Mouse (Mus musculus): ENCODE measurements at regions not wholly inside any gene's neighbourhood (a gene's known extent, or its start where the extent isn't known, plus 50 kb on each side); places are given as distances from the start of the nearest gene placed in this dataset.

DNA sequence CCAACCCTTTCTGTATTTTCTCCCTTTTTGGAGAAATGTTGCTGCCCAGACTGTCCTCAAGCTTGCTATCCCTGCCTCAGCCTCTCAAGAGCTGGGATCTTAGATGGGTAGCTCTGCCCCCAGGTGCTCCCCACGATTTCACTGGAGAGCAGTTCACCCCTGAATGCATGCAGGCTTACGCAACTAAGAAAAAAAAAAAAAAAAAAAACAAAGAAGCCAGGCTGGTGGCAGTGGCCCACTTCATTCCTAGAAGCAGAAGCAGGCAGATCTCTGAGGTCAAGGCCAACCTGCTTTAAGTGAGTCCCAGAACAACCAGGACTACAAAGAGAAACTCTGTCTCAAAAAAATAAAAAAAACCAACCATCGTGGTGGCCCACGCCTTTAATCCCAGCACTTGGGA lies 51.2 kb upstream of the Fbxo11 start:
- DNase-seq (ENCODE audit: low spot score in 2 of 2): no peak

- no peak for DNase-seq (ENCODE audit: low spot score in 2 of 2)
Observed at GRCm38 (mm10) chr17:88118714-88119113, 53.6 kb upstream of the Fbxo11 start.

GRCm38 (mm10) chr17:88123711-88124110 lies 58.6 kb upstream of the Fbxo11 start:
- no peak for DNase-seq (ENCODE audit: low spot score in 2 of 2)

DNA sequence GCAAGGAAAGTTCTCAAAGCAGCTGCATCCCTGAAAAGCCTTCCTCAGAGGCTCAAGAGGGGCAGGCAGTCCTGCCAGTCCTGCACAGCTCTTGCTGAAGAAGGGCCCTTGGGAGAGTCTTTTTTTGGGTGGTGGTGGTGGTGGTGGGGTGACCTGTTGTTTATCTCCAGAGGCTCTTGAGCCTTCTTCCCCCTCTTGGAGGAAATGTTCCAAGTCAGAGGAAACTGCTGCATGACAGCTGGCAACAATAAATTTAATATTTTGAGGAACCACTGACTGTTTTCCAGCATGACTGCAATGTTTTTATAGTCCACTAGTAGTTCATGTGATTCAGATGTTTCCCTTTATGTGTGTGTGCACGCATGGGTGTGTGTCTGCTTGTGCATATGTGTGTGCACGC lies 62.0 kb upstream of the Fbxo11 start:
- no peak for DNase-seq (ENCODE audit: low spot score in 2 of 2)

DNA sequence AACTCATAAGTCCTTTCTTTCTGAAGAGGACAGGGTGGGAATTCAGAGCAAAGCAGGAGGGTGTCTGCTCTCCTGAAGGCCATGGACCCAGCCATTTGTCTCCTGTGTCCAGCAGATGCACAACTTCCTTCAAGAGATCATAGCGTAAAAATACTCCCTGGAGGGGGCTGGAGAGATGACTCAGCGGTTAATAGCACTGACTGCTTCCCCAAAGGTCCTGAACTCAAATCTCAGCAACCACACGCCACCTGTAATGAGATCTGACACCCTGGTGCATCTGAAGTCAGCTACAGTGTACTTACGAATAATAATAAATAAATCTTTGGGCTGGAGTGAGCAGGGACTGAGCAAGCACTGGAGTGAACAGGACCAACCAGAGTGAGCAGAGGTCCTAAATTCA lies 66.2 kb upstream of the Fbxo11 start:
- no peak for DNase-seq (ENCODE audit: low spot score in 2 of 2)

DNA sequence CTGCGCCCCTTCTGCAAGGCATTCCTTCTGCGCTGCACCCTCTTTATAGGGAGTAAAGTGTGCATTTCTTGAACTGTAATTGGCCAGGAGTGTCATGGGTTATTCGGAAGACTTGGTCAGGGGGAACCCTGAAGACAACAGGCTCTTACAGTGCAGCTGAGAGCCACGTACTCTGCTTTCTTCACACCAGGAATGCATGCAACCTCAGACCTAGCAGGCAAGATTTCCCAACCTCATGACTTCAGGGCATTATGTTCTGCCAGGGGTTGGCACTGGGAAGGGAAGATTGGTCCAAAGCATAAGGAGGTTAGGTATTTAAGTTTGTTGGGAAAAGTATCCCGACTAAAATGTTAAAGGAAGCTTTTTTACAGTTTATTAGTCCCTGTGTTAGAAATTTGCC lies 66.9 kb upstream of the Fbxo11 start:
- no peak for DNase-seq (ENCODE audit: low spot score in 2 of 2)

- no peak for DNase-seq (ENCODE audit: low spot score in 2 of 2)
Observed at GRCm38 (mm10) chr17:88132601-88133346, 67.7 kb upstream of the Fbxo11 start.

GRCm38 (mm10) chr17:88134546-88134945 lies 69.5 kb upstream of the Fbxo11 start:
- no peak for DNase-seq (ENCODE audit: low spot score in 2 of 2)

GRCm38 (mm10) chr17:88141538-88141937 lies 76.4 kb upstream of the Fbxo11 start:
- DNase-seq (ENCODE audit: low spot score in 2 of 2): no peak

- DNase-seq (ENCODE audit: low spot score in 2 of 2): no peak
Observed at GRCm38 (mm10) chr17:88142003-88142402, 76.9 kb upstream of the Fbxo11 start.

DNA sequence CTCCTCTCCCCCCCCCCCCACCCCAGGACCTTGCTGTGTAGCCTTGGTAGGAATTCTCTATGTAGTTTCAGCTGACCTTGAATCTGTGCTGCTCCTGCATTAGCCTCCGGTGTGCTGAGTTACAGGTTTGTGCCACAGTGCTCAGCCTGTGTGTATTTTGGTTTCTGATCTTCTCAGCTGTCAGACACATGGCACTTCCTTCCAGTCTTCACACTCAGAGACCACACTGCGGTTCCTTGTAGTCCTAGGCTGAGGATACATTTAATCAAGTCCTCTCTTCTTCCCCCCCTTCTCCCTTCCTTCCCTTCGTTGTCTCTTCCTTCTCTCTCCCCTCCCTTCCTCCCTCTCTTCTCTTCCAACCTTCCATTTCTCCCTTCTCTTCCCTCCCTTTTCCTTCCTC lies 77.7 kb upstream of the Fbxo11 start:
- DNase-seq (ENCODE audit: low spot score in 2 of 2): no peak

DNA sequence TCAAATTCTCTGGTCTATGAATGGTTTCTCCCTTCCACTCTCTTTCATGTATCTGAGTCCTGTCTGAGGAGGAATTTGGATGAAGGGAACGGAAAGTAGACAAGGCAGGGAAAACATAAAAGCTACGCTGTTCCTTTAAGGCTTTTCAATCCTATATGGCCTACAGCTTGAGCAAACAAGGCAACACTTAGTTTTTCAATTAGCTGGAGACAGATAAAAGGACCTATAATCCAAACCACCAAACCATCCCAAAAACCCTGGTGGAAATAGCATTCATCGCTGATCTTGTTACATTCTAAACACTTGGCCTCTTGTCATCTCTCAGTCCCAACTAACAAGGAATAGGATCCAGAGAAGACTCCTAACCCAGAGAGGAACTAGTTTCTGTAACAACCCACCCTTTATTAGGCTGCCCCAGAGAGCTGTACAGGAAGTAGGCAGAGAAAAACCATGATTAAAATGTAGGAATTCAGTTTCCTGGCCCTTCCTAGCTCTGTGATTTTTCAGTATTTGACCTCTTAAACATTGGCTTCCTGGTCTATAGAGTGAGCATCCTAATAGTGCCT lies 78.4 kb upstream of the Fbxo11 start:
- no peak for DNase-seq (ENCODE audit: low spot score in 2 of 2)

DNA sequence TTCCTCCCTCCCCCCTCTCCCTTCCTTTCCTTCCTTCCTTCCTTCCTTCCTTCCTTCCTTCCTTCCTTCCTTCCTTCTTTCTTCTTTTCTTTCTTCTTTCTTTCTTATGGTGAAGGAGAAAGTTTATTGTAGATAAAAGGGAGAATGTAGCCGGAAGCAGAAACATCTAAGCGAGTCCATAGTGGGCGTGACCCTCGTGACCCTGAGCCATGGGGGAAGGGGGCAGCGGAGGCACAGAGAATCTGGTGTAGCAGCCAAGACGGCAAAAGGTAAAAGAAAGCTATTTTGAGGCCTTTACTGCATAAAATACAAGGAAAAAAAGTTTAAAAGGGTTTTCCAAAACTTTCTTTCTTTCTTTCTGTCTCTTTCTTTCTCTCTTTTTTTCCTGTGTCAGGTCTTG lies 93.5 kb upstream of the Fbxo11 start:
- DNase-seq (ENCODE audit: low spot score in 2 of 2): no peak

DNA sequence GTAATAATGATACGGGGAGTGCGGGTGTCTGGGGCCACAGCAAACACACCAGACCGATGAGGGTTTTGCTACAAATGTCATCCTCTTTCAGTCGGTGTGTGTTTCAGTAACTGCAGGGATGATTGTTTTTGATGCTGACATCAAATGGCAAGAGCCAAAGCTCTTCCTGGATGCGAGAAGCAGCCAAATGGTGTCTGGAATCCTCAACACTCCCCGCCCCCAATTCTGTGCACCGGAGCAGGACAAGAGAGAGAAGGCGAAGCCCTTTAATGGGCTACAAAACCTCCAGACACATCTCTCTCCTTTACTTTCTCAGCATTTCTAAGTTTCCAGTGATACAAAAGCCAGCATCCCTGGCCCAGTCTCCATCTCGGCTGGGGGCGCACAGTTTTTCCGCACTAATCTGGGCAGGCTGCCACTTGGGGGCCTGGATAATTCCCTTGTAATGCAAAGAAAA lies 94.1 kb upstream of the Fbxo11 start:
- DNase-seq (ENCODE audit: low spot score in 2 of 2): peak in 1 of 2 experiments; percentile 12

DNA sequence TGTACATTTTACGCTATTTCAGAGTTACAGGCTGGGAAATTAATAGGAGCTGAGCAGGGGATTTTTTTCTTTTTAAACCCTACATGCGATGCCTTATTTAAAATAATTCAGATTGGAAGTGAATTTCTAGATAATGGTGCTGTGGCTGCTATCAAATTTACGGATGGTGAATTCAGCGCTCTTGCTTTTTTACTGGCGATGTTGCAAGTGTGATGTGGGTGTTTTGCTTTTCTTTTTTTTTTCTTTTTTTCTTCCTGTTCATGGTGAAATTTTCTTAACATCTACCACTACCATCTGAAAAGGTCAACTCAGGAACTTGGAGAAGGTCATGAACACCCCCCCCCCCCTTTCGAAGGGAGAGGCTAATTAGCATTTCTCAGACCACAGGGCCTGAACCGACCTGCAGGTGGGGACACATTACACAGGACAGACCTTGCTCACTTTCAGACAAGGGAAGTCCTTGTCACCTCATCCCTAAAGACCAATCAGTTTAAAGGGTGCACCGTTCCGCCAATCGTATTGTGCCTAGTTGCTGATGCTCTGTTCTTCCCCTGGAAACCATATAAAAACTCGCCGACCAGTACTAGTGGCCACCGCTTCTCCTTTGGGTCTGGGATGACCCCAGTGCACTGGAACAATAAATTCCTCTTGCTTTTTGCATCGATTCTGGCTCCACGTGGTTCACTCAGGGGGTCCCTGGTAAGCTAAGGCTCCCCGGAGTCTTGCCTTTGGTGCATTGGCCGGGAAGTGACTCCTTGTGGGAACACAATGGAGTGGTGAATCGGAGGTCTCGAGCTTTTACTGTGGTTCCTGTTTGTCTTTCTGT lies 95.0 kb upstream of the Fbxo11 start:
- DNase-seq (ENCODE audit: low spot score in 2 of 2): no peak

DNA sequence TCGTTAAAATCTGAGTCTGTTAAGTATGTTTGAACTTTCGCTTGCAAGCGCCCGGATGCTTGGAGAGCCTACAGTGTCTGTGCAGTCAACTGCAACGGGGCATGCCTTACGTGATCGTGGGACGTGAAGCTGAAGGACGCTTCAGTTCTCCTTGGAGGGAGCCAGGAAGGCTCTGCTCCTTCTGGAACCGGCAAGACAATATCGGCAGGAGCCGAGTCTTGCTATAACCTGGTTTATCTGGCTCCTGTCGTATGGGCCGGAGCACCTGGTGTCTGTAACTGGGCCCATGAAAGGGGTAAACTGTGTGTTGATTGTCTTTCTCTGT lies 95.5 kb upstream of the Fbxo11 start:
- DNase-seq (ENCODE audit: low spot score in 2 of 2): no peak

GRCm38 (mm10) chr17:88161766-88162165 lies 96.7 kb upstream of the Fbxo11 start:
- no peak for DNase-seq (ENCODE audit: low spot score in 2 of 2)

DNA sequence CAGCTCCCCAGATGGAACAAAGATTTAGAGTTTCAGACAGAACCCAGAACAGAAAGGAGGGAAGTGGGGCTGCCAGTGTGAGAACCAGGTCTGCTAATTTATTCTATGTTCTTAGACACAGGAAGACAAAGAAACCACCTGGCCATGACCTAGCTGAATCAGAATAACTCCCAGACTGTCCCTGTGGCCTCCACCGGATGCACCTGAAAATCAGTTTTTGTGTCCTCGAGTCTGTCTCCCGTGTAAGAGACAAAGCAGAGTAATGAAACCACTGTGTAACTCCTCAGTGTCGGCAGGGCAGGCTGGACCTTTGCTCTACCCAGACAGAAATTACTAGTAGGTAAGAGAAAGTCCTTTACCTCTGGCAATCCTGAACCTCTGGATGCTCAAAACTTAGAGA lies 99.7 kb upstream of the Fbxo11 start:
- DNase-seq (ENCODE audit: low spot score in 2 of 2): no peak

GRCm38 (mm10) chr17:88165811-88166210 lies 100.7 kb upstream of the Fbxo11 start:
- no peak for DNase-seq (ENCODE audit: low spot score in 2 of 2)

DNA sequence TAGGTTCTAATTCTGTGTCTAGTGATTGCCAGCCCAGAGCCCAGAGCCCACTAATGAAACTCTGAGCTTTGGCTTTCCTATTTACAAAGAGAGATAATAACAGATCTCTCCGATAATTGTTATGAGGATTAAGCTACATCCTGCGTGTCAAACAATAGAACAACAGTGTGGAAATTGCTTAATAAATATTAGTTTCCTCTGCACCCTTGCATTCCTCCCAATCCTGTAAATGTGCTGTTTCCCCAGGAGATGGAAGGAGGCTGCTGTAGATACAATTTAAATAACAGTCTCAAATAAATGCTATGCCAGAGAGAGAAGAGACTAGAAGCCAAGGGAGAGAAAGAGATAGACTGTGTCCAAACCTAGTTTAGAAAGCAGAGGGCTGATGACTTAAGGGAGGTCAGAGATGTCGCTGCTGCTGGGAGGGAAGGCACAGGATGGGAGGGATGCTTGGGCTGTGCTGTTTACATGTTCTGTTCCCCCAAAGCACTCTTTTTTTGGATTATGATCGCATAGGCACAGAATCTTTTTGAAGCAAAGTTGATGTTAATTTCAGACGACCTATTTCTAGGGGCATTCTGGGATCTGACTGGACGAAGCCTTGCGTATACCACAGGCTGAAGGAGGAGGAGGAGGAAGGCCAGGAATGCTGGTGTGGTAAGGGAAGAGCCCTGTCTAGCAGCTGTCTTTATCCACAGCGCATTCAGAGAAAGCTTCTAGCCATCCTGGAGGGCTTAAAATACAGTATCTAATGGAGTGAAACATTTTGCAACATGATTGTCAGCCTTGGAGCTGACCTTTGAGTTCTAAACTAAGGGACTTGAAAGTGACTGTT lies 103.4 kb upstream of the Fbxo11 start:
- no peak for DNase-seq (ENCODE audit: low spot score in 2 of 2)

DNA sequence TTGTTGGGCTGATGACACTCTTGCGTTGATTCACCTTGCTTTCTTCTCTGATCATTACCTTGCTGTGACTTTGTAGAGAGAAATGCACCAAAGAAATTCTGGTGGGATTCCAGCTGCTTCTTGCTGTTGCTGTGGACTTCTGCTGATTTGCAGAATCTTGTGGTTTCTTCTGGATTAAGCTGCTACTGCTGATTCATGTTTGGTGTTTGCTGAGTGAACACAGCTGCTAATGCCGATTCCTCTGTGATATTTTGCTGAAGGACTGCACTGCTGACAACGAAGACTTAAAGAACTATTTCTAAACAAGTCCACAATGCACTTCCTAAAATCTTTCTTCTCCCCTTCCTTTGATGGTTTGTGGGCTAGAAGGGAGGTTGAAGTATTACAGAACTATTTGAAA lies 106.5 kb upstream of the Fbxo11 start:
- DNase-seq (ENCODE audit: low spot score in 2 of 2): no peak

Measured in layer of hippocampus, adult 18-20 months (tissue).